Mouse (Mus musculus) CH12.LX (cell line): ENCODE measurements around the gene Mogat2. TPM values are rescaled to one million over a fixed set of nuclear protein-coding genes. Genes with fewer than 3 reads are reported as not detected.

Experiments used
- DNase-seq: peaks from one replicate; pipeline ENCODE4 v3.0.0-alpha.2; 2013; ENCODE audit errors: extremely low read depth
- H3K27ac ChIP-seq: 2 replicates; pipeline ENCODE4 v1.5.1; 2012; ENCODE audit warnings: low read depth, mild to moderate bottlenecking, control low read depth, moderate library complexity; ENCODE audit not compliant: insufficient read depth
- H3K27me3 ChIP-seq: replicated peaks from 2 replicates; pipeline ENCODE3; 2012; ENCODE audit warnings: inconsistent platforms
- H3K36me3 ChIP-seq, 2 experiments: replicated peaks in 1 of 2; 2 replicates each; pipeline versions ENCODE3 to v1.6.1; 2012; ENCODE audit warnings: inconsistent platforms in 1 of 2, low read length in 1 of 2, mild to moderate bottlenecking in 1 of 2, mixed read lengths in 1 of 2, moderate library complexity in 1 of 2; ENCODE audit not compliant: control insufficient read depth in 1 of 2, insufficient read depth in 1 of 2
- H3K4me1 ChIP-seq, 2 experiments: 2 replicates each; pipeline ENCODE4 v1.6.1; 2012; ENCODE audit warnings: inconsistent platforms in 1 of 2, moderate library complexity in 1 of 2; ENCODE audit not compliant: insufficient read depth in 2 of 2, control insufficient read depth in 1 of 2
- H3K4me2 ChIP-seq: 2 replicates; pipeline ENCODE4 v1.6.1; 2012; ENCODE audit warnings: low read depth, mild to moderate bottlenecking, control low read depth; ENCODE audit not compliant: poor library complexity, insufficient read depth, severe bottlenecking
- H3K4me3 ChIP-seq, 3 experiments: fragments of 150-350 bp in 1 of 3; sonication (generic) in 1 of 3; replicated peaks in 1 of 3; 2 replicates each; pipeline versions ENCODE3 to v1.5.1; 2011 to 2012; ENCODE audit warnings: low read depth in 2 of 3, low read length in 2 of 3, mild to moderate bottlenecking in 2 of 3, moderate library complexity in 2 of 3, control low read depth in 1 of 3, improper control_type of control experiment in 1 of 3, inconsistent platforms in 1 of 3, mixed read lengths in 1 of 3; ENCODE audit not compliant: poor library complexity in 1 of 3
- H3K79me2 ChIP-seq: replicated peaks from 2 replicates; pipeline ENCODE4 v1.6.1; 2012; ENCODE audit warnings: mild to moderate bottlenecking, moderate library complexity; ENCODE audit not compliant: control insufficient read depth, poor library complexity, insufficient read depth, severe bottlenecking; ENCODE audit errors: extremely low read depth
- H3K9ac ChIP-seq: 2 replicates; pipeline ENCODE4 v1.6.1; 2012; ENCODE audit warnings: low read depth, mild to moderate bottlenecking, control low read depth, moderate library complexity; ENCODE audit not compliant: insufficient read depth
- H3K9me3 ChIP-seq: replicated peaks from 2 replicates; pipeline ENCODE3; 2012; ENCODE audit warnings: low read length, inconsistent platforms, mixed read lengths
- CHD1 ChIP-seq: IDR thresholded peaks from 2 replicates; pipeline ENCODE4 v1.6.1; 2012; ENCODE audit warnings: low read depth, low read length, improper control_type of control experiment, inconsistent platforms
- EP300 ChIP-seq: IDR thresholded peaks from 2 replicates; pipeline ENCODE4 v1.6.1; 2011; ENCODE audit warnings: low read length, improper control_type of control experiment
- GABPA ChIP-seq: IDR thresholded peaks from 2 replicates; pipeline ENCODE4 v1.6.1; 2012; ENCODE audit warnings: low read depth, low read length, improper control_type of control experiment, inconsistent platforms; ENCODE audit not compliant: insufficient replicate concordance
- JUN ChIP-seq: IDR thresholded peaks from 2 replicates; pipeline ENCODE4 v1.6.1; 2011; ENCODE audit warnings: low read depth, mild to moderate bottlenecking, low read length, improper control_type of control experiment, moderate library complexity; ENCODE audit not compliant: insufficient read depth
- JUND ChIP-seq: conservative IDR thresholded peaks from 2 replicates; pipeline ENCODE4 v1.6.1; 2011; ENCODE audit warnings: low read depth, low read length, improper control_type of control experiment
- KAT2A ChIP-seq: IDR thresholded peaks from 2 replicates; pipeline ENCODE4 v1.6.1; 2012; ENCODE audit warnings: low read length, improper control_type of control experiment, inconsistent platforms; ENCODE audit not compliant: insufficient replicate concordance
- MAFK ChIP-seq: IDR thresholded peaks from 2 replicates; pipeline ENCODE4 v1.6.1; 2011; ENCODE audit warnings: low read length, improper control_type of control experiment; ENCODE audit not compliant: insufficient replicate concordance
- MAX ChIP-seq: IDR thresholded peaks from 2 replicates; pipeline ENCODE4 v1.6.1; 2011; ENCODE audit warnings: low read length, improper control_type of control experiment
- MAZ ChIP-seq: IDR thresholded peaks from 2 replicates; pipeline ENCODE4 v1.6.1; 2012; ENCODE audit warnings: low read depth, mild to moderate bottlenecking, inconsistent platforms, low read length, improper control_type of control experiment, moderate library complexity
- MEF2A ChIP-seq: IDR thresholded peaks from 2 replicates; pipeline ENCODE4 v1.6.1; 2014; ENCODE audit warnings: low read depth, mild to moderate bottlenecking, inconsistent platforms, low read length, improper control_type of control experiment, borderline replicate concordance
- MYC ChIP-seq: IDR thresholded peaks from 2 replicates; pipeline ENCODE4 v1.6.1; 2011; ENCODE audit warnings: low read depth, mild to moderate bottlenecking, improper control_type of control experiment, low read length
- NELFE ChIP-seq: IDR thresholded peaks from 2 replicates; pipeline ENCODE4 v1.6.1; 2011; ENCODE audit warnings: low read depth, low read length, improper control_type of control experiment
- PAX5 ChIP-seq: IDR thresholded peaks from 2 replicates; pipeline ENCODE4 v1.6.1; 2012; ENCODE audit warnings: low read length, inconsistent platforms, mixed read lengths
- POLR2A ChIP-seq: IDR thresholded peaks from 2 replicates; pipeline ENCODE4 v1.6.1; 2011; ENCODE audit warnings: low read depth, mild to moderate bottlenecking, improper control_type of control experiment, low read length
- RCOR1 ChIP-seq: conservative IDR thresholded peaks from 2 replicates; pipeline ENCODE4 v1.6.1; 2012; ENCODE audit warnings: low read depth, mild to moderate bottlenecking, inconsistent platforms, low read length, improper control_type of control experiment
- SMC3 ChIP-seq: IDR thresholded peaks from 2 replicates; pipeline ENCODE4 v1.6.1; 2011; ENCODE audit warnings: low read depth, low read length, improper control_type of control experiment
- TCF12 ChIP-seq: IDR thresholded peaks from 2 replicates; pipeline ENCODE4 v1.6.1; 2014; ENCODE audit warnings: low read depth, mild to moderate bottlenecking, inconsistent platforms, low read length, improper control_type of control experiment
- ZC3H11A ChIP-seq: IDR thresholded peaks from 2 replicates; pipeline ENCODE4 v1.6.1; 2012; ENCODE audit warnings: low read depth, mild to moderate bottlenecking, inconsistent platforms, low read length, improper control_type of control experiment
- ZMIZ1 ChIP-seq: IDR thresholded peaks from 2 replicates; pipeline ENCODE4 v1.6.1; 2012; ENCODE audit warnings: low read depth, mild to moderate bottlenecking, inconsistent platforms, low read length, improper control_type of control experiment
- dilution Hi-C: fragments of 300-500 bp; cut with MboI; formaldehyde crosslinking; loops from 2 replicates; pipeline ENCODE4 v1.14.3; 2020; ENCODE audit warnings: low sequenced_read_pairs; ENCODE audit not compliant: extremely low pct_unique_long_range_greater_than_20kb, extremely low pct_ligation_motif_present
- in situ Hi-C: fragments of 300-500 bp; cut with MboI; formaldehyde crosslinking; loops from 3 replicates; pipeline ENCODE4 v1.14.3; 2019; ENCODE audit warnings: low sequenced_read_pairs, low pct_ligation_motif_present, low pct_unique_long_range_greater_than_20kb, mixed read lengths
- polyA plus RNA-seq: library from polyadenylated mRNA; unstranded; fragments of >175 nt; gene quantifications from 2 replicates; pipeline ENCODE4 v1.2.1, GENCODE M21; 2012; ENCODE audit warnings: low read depth; ENCODE audit not compliant: insufficient read length
- total RNA-seq, 2 experiments: library from RNA; depleted of rRNA; stranded (reverse); fragments of 300-350 nt in 1 of 2; fragments of >200 nt in 1 of 2; gene quantifications; 2 replicates each; pipeline ENCODE4 v1.2.3; 2012 to 2014

The Mogat2 gene
- total and polyA plus RNA-seq, 3 experiments: not detected

GRCm38 (mm10) chr7:99188630-99189029 is 49.8 kb downstream of the Mogat2 start:
- dilution Hi-C loops: no loop called here
- DNase-seq: no peak
- no peak overlapping the region for H3K9ac ChIP-seq
- H3K27me3 ChIP-seq: peaks cover 21% of the 10 kb centered on the region
- no peak overlapping the region for H3K4me2 ChIP-seq
- no peaks in the 10 kb centered on the region for H3K79me2 ChIP-seq
- TF ChIP-seq ZMIZ1: no peak
- no peak for TF ChIP-seq PAX5
- TF ChIP-seq CHD1: no peak
- no peak for TF ChIP-seq SMC3
- TF ChIP-seq TCF12: no peak
- TF ChIP-seq MAZ: no peak
- no peak for TF ChIP-seq JUND
- TF ChIP-seq MAX: no peak
- no peak for TF ChIP-seq GABPA
- TF ChIP-seq POLR2A: no peak
- TF ChIP-seq MAFK: no peak
- no peaks in the 10 kb centered on the region for H3K36me3 ChIP-seq
- H3K4me3 ChIP-seq: no peak overlapping the region
- H3K4me1 ChIP-seq: peaks cover 20 to 48% of the 10 kb centered on the region in 2 experiments
- in situ Hi-C loops: no loop called here
- no peaks in the 10 kb centered on the region for H3K9me3 ChIP-seq
- H3K27ac ChIP-seq: no peak overlapping the region

GRCm38 (mm10) chr7:99187451-99187850 is 51.0 kb downstream of the Mogat2 start:
- H3K27ac ChIP-seq: no peak overlapping the region
- no peak overlapping the region for H3K4me2 ChIP-seq
- in situ Hi-C loops: no loop called here
- no peak for DNase-seq
- TF ChIP-seq MEF2A (no peak), GABPA (no peak), KAT2A (no peak), JUN (no peak), POLR2A (no peak), SMC3 (no peak), TCF12 (no peak), ZMIZ1 (no peak), NELFE (no peak)
- peaks cover 24% of the 10 kb centered on the region for H3K27me3 ChIP-seq
- H3K9ac ChIP-seq: no peak overlapping the region
- H3K9me3 ChIP-seq: no peaks in the 10 kb centered on the region
- no peaks in the 10 kb centered on the region for H3K36me3 ChIP-seq
- no peak overlapping the region for H3K4me3 ChIP-seq
- peaks cover 20 to 53% of the 10 kb centered on the region in 2 experiments for H3K4me1 ChIP-seq
- dilution Hi-C loops: no loop called here
- H3K79me2 ChIP-seq: no peaks in the 10 kb centered on the region

- H3K79me2 ChIP-seq: no peaks in the 10 kb centered on the region
- no peak for TF ChIP-seq MYC
- no peak for TF ChIP-seq EP300
- TF ChIP-seq RCOR1: no peak
- TF ChIP-seq ZMIZ1: no peak
- no peak for TF ChIP-seq ZC3H11A
- TF ChIP-seq, all 38 proteins: peak for 0
- H3K27me3 ChIP-seq: peaks cover 42% of the 10 kb centered on the region
- no peak for DNase-seq
- no peak overlapping the region for H3K9ac ChIP-seq
- no peaks in the 10 kb centered on the region for H3K36me3 ChIP-seq
- H3K4me3 ChIP-seq: no peak overlapping the region
- H3K9me3 ChIP-seq: no peaks in the 10 kb centered on the region
- in situ Hi-C loops: no loop called here
- peaks cover 19 to 42% of the 10 kb centered on the region in 2 experiments for H3K4me1 ChIP-seq
- no peak overlapping the region for H3K4me2 ChIP-seq
- dilution Hi-C loops: no loop called here
- H3K27ac ChIP-seq: no peak overlapping the region
Measured at GRCm38 (mm10) chr7:99185405-99185804, 53.0 kb downstream of the Mogat2 start.
